Mouse (Mus musculus) lung, adult 18-20 months (tissue): ENCODE measurements around the gene Hnrnpa3.

Experiments
- DNase-seq, 2 experiments: peaks; one replicate each; pipeline ENCODE4 v3.0.0; 2022; ENCODE audit warnings: mixed read lengths in 2 of 2

The Hnrnpa3 gene

GRCm38 (mm10) chr2:75704234-75705161, 45.4 kb downstream of the Hnrnpa3 start, which contains the start of gene Nfe2l2:
Gene Nfe2l2, minus strand, starts transcription at chr2:75704641.
- peak; percentile 100 for DNase-seq

- DNase-seq = peak; percentile 79 to 86
These were observed 46.2 kb downstream of the Hnrnpa3 start for GRCm38 (mm10) chr2:75705162-75705752.

- no peak for DNase-seq
These were observed 47.4 kb downstream of the Hnrnpa3 start for GRCm38 (mm10) chr2:75706435-75706834.

GRCm38 (mm10) chr2:75707420-75707819, 48.4 kb downstream of the Hnrnpa3 start:
- DNase-seq = no peak

GRCm38 (mm10) chr2:75713083-75713482, 54.0 kb downstream of the Hnrnpa3 start:
- DNase-seq = no peak

- no peak for DNase-seq
These were observed 55.7 kb downstream of the Hnrnpa3 start for GRCm38 (mm10) chr2:75714766-75715165.

- DNase-seq = no peak
These were observed 57.3 kb downstream of the Hnrnpa3 start for GRCm38 (mm10) chr2:75716046-75717016.
